Mouse (Mus musculus): ENCODE measurements around the gene A4galt. TPM values are rescaled to one million over a fixed set of nuclear protein-coding genes. Genes with fewer than 3 reads are reported as not detected.

The A4galt gene
- polyA plus RNA-seq, 1 experiment from 2014 or later: 1.7 TPM

- H3K36me3 ChIP-seq (ENCODE audit: control insufficient read depth, insufficient read depth, low read length): no peaks in the 10 kb centered on the region
- peaks cover 2% of the 10 kb centered on the region; the same call in 1 of the 2 replicates for H3K4me1 ChIP-seq (replicated peaks; ENCODE audit: control insufficient read depth, insufficient read depth, low read length)
- WGBS: 82% methylated on average over 9 of the region's 9 CpGs
- no peak overlapping the region for H3K4me2 ChIP-seq (ENCODE audit: low read depth, low read length, severe bottlenecking)
- H3K9ac ChIP-seq (ENCODE audit: low read length): no peak overlapping the region
- no peaks in the 10 kb centered on the region for H3K27me3 ChIP-seq (ENCODE audit: control insufficient read depth, insufficient read depth, low read length)
- no peak overlapping the region for H3K4me3 ChIP-seq (ENCODE audit: low read depth, low read length)
- no peak overlapping the region for H3K27ac ChIP-seq (ENCODE audit: low read depth, low read length)
- ATAC-seq (replicated peaks; ENCODE audit: low FRiP score): no peak
- no peaks in the 10 kb centered on the region for H3K9me3 ChIP-seq (ENCODE audit: control insufficient read depth, low read length)
- no peak for DNase-seq (ENCODE audit: low spot score)
These were observed 25.3 kb downstream of the A4galt start for GRCm38 (mm10) chr15:83226066-83226834.

GRCm38 (mm10) chr15:83224136-83224766 lies 27.3 kb downstream of the A4galt start:
- ATAC-seq (replicated peaks; ENCODE audit: low FRiP score): no peak
- peak; percentile 43 for DNase-seq (ENCODE audit: low spot score)
- Histone ChIP-seq H3K27me3 (ENCODE audit: control insufficient read depth, insufficient read depth, low read length) (no peaks in the 10 kb centered on the region), H3K27ac (ENCODE audit: low read depth, low read length) (no peak overlapping the region), H3K9ac (ENCODE audit: low read length) (no peak overlapping the region; the same call in 1 of the 2 replicates), H3K9me3 (ENCODE audit: control insufficient read depth, low read length) (no peaks in the 10 kb centered on the region), H3K4me2 (ENCODE audit: low read depth, low read length, severe bottlenecking) (no peak overlapping the region), H3K4me3 (ENCODE audit: low read depth, low read length) (no peak overlapping the region), H3K36me3 (ENCODE audit: control insufficient read depth, insufficient read depth, low read length) (no peaks in the 10 kb centered on the region), H3K4me1 (replicated peaks; ENCODE audit: control insufficient read depth, insufficient read depth, low read length) (peaks cover 2% of the 10 kb centered on the region; the same call in 1 of the 2 replicates)
- 69% methylated on average over 9 of the region's 9 CpGs for WGBS

- peak; percentile 71 for DNase-seq (ENCODE audit: low spot score)
- WGBS: 53% methylated on average over 11 of the region's 11 CpGs
- H3K36me3 ChIP-seq (ENCODE audit: control insufficient read depth, insufficient read depth, low read length): no peaks in the 10 kb centered on the region
- H3K4me3 ChIP-seq (ENCODE audit: low read depth, low read length): no peak overlapping the region
- no peak overlapping the region for H3K4me2 ChIP-seq (ENCODE audit: low read depth, low read length, severe bottlenecking)
- no peak overlapping the region; the same call in 1 of the 2 replicates for H3K9ac ChIP-seq (ENCODE audit: low read length)
- H3K27ac ChIP-seq (ENCODE audit: low read depth, low read length): no peak overlapping the region
- H3K27me3 ChIP-seq (ENCODE audit: control insufficient read depth, insufficient read depth, low read length): no peaks in the 10 kb centered on the region
- ATAC-seq (replicated peaks; ENCODE audit: low FRiP score): peak; percentile 46; the same call in 1 of the 2 replicates
- peaks cover 2% of the 10 kb centered on the region; the same call in 1 of the 2 replicates for H3K4me1 ChIP-seq (replicated peaks; ENCODE audit: control insufficient read depth, insufficient read depth, low read length)
- H3K9me3 ChIP-seq (ENCODE audit: control insufficient read depth, low read length): no peaks in the 10 kb centered on the region
These were observed 28.2 kb downstream of the A4galt start for GRCm38 (mm10) chr15:83223208-83223962.

- Histone ChIP-seq H3K9me3 (ENCODE audit: control insufficient read depth, low read length) (no peaks in the 10 kb centered on the region), H3K27me3 (ENCODE audit: control insufficient read depth, insufficient read depth, low read length) (no peaks in the 10 kb centered on the region), H3K4me1 (replicated peaks; ENCODE audit: control insufficient read depth, insufficient read depth, low read length) (peaks cover 2% of the 10 kb centered on the region; the same call in 1 of the 2 replicates), H3K36me3 (ENCODE audit: control insufficient read depth, insufficient read depth, low read length) (no peaks in the 10 kb centered on the region), H3K4me3 (ENCODE audit: low read depth, low read length) (no peak overlapping the region), H3K27ac (ENCODE audit: low read depth, low read length) (no peak overlapping the region), H3K4me2 (ENCODE audit: low read depth, low read length, severe bottlenecking) (no peak overlapping the region), H3K9ac (ENCODE audit: low read length) (no peak overlapping the region)
- DNase-seq (ENCODE audit: low spot score) (no peak), ATAC-seq (replicated peaks; ENCODE audit: low FRiP score) (no peak)
- WGBS: 86% methylated on average over 4 of the region's 4 CpGs
These were observed 29.9 kb downstream of the A4galt start for GRCm38 (mm10) chr15:83221721-83222120.

DNA sequence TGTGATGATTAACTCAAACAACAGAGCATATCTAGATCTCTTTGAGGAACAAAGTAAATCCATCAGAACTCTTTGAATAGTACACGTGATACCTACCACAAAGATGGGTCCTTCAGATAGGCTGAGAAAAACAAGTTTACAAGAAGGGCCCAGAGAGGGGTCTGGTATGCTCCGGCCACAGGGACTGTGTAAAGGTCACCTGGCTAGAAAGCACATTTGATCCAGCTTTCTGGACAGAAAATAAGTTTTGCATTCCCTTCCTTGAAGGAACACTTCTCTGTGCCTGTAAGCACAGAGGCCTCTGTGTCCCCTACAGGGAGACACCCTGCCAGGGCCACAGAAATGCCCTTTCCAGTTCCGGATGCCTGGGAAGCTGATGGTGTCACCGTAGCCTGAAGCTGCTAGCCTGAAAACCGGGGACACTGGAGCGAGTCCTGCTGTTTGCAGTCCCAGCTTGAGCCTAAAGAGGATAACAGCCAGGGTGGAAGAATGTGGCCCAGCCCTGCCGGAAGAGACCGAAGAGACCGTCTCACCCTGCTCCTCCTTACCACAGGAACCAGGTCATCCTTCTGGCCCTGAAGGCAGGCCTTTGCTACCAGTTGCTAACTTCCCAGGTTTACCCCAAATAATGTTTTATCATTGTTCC lies 31.1 kb downstream of the A4galt start:
- no peak for DNase-seq (ENCODE audit: low spot score)
- H3K27ac ChIP-seq (ENCODE audit: low read depth, low read length): no peak overlapping the region
- no peak overlapping the region for H3K4me2 ChIP-seq (ENCODE audit: low read depth, low read length, severe bottlenecking)

DNA sequence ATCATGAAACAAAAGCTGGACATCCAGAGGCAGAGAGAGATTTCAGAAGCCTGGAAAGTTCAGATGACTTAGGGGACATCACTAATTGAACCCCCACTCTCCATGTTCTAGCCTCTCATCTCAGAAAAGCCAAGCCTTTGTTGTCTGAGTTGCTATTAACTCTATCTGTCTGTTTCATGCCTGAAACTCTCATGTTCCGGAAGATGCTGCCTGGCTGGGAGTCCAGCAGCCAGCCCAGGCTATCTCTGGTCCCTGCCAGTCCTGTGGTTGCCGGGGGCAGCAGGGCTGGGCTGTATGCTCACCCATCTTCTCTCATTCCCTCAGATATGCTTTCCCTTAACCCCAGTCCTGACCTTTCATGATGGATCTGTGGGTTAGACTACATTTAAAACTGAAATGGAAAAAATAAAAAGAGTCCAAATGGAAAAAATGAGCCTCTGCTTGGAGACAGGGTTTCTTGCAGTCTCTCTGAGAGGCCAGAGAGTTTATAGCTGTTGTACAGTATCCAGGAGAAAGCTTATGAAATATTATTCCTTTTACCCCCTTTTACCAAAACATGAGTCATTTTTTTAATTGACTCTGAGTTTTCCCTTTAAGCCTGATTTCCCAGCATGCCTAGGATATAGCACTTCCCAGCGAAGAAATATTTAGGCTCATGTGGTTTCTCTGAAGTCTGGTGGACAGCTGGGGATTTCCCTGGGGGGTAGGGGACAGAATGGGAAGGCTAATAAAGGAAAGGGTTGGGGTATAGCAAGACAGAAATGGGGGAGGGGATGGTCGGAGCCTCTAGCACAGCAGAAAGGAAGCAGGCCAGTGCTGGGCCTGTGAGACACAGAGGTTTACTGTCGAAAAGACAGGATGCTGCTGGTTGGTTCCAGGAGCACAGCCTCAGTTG lies 36.0 kb downstream of the A4galt start:
- no peaks in the 10 kb centered on the region for H3K9me3 ChIP-seq (ENCODE audit: control insufficient read depth, low read length)
- no peak overlapping the region for H3K4me2 ChIP-seq (ENCODE audit: low read depth, low read length, severe bottlenecking)
- WGBS: 41% methylated on average over 5 of the region's 5 CpGs
- H3K27ac ChIP-seq (ENCODE audit: low read depth, low read length): 0 out of 2 replicates have a peak overlapping the region, but pooled peaks have one; percentile 46
- no peak overlapping the region for H3K4me3 ChIP-seq (ENCODE audit: low read depth, low read length)
- no peaks in the 10 kb centered on the region for H3K27me3 ChIP-seq (ENCODE audit: control insufficient read depth, insufficient read depth, low read length)
- H3K36me3 ChIP-seq (ENCODE audit: control insufficient read depth, insufficient read depth, low read length): no peaks in the 10 kb centered on the region
- H3K4me1 ChIP-seq (replicated peaks; ENCODE audit: control insufficient read depth, insufficient read depth, low read length): peaks cover 3% of the 10 kb centered on the region; the same call in 1 of the 2 replicates
- ATAC-seq (replicated peaks; ENCODE audit: low FRiP score) (no peak), DNase-seq (ENCODE audit: low spot score) (no peak)
- H3K9ac ChIP-seq (ENCODE audit: low read length): peak overlapping the region; percentile 14

More for the DNA sequence above, 31.1 kb downstream of the A4galt start:
- no peak overlapping the region for H3K4me3 ChIP-seq (ENCODE audit: low read depth, low read length)
- H3K9ac ChIP-seq (ENCODE audit: low read length): no peak overlapping the region
- no peaks in the 10 kb centered on the region for H3K36me3 ChIP-seq (ENCODE audit: control insufficient read depth, insufficient read depth, low read length)
- no peak for ATAC-seq (replicated peaks; ENCODE audit: low FRiP score)
- H3K9me3 ChIP-seq (ENCODE audit: control insufficient read depth, low read length): no peaks in the 10 kb centered on the region
- peaks cover 5% of the 10 kb centered on the region; the same call in 1 of the 2 replicates for H3K4me1 ChIP-seq (replicated peaks; ENCODE audit: control insufficient read depth, insufficient read depth, low read length)
- WGBS: 54% methylated on average over 9 of the region's 9 CpGs
- no peaks in the 10 kb centered on the region for H3K27me3 ChIP-seq (ENCODE audit: control insufficient read depth, insufficient read depth, low read length)

DNA sequence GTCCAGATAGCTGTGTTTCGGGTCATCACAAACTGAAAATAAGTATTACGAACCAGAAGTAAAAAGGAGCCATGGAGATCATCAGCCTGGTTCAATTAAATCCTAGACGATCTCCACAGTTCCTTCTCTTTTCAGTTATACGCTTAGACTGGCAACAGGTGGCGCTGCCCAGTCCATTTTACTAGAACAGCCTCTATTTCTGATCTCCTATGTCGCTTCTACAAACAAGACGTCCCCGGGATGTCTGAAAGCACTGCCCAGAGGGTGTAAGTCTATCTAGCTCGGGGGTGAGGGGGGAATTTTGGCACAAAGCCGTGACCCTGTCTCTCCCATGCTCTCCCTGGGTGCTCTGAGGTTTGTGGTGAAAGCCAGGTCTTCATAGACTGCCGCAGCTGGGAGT lies 41.3 kb downstream of the A4galt start:
- 0 out of 2 replicates have a peak, but pooled peaks cover 3% of the 10 kb centered on the region for H3K4me1 ChIP-seq (replicated peaks; ENCODE audit: control insufficient read depth, insufficient read depth, low read length)
- ATAC-seq (replicated peaks; ENCODE audit: low FRiP score): no peak
- H3K27me3 ChIP-seq (ENCODE audit: control insufficient read depth, insufficient read depth, low read length): no peaks in the 10 kb centered on the region
- no peak overlapping the region for H3K27ac ChIP-seq (ENCODE audit: low read depth, low read length)
- peak overlapping the region; percentile 34; the same call in 1 of the 2 replicates for H3K4me2 ChIP-seq (ENCODE audit: low read depth, low read length, severe bottlenecking)
- H3K9ac ChIP-seq (ENCODE audit: low read length): no peak overlapping the region
- H3K36me3 ChIP-seq (ENCODE audit: control insufficient read depth, insufficient read depth, low read length): no peaks in the 10 kb centered on the region
- 23% methylated on average over 11 of the region's 11 CpGs for WGBS
- no peaks in the 10 kb centered on the region for H3K9me3 ChIP-seq (ENCODE audit: control insufficient read depth, low read length)
- H3K4me3 ChIP-seq (ENCODE audit: low read depth, low read length): peak overlapping the region; percentile 14; the same call in 1 of the 2 replicates
- peak; percentile 62 for DNase-seq (ENCODE audit: low spot score)
